Mouse (Mus musculus): ENCODE measurements at regions not wholly inside any gene's neighbourhood (a gene's known extent, or its start where the extent isn't known, plus 50 kb on each side); places are given as distances from the start of the nearest gene placed in this dataset.

- TF ChIP-seq CTCF (IDR thresholded peaks at IDR 0.05; ENCODE audit: low read depth, low read length): no peak
- TF ChIP-seq EP300 (IDR thresholded peaks at IDR 0.05; ENCODE audit: insufficient read depth, low read depth, low read length): no peak
- TF ChIP-seq POLR2A (IDR thresholded peaks at IDR 0.05; ENCODE audit: insufficient read depth, low read length): no peak
Measured at GRCm38 (mm10) chr12:119027701-119028100, 61.5 kb upstream of the Abcb5 start.

Measured in ES-Bruce4 (cell line).